Mouse (Mus musculus): Measurements from ENCODE around the gene Traf3ip2. TPM values are rescaled to one million over a fixed set of nuclear protein-coding genes. Genes with fewer than 3 reads are reported as not detected.

The Traf3ip2 gene
- polyA plus RNA-seq, 1 experiment from 2014 or later: 30.6 TPM

DNA sequence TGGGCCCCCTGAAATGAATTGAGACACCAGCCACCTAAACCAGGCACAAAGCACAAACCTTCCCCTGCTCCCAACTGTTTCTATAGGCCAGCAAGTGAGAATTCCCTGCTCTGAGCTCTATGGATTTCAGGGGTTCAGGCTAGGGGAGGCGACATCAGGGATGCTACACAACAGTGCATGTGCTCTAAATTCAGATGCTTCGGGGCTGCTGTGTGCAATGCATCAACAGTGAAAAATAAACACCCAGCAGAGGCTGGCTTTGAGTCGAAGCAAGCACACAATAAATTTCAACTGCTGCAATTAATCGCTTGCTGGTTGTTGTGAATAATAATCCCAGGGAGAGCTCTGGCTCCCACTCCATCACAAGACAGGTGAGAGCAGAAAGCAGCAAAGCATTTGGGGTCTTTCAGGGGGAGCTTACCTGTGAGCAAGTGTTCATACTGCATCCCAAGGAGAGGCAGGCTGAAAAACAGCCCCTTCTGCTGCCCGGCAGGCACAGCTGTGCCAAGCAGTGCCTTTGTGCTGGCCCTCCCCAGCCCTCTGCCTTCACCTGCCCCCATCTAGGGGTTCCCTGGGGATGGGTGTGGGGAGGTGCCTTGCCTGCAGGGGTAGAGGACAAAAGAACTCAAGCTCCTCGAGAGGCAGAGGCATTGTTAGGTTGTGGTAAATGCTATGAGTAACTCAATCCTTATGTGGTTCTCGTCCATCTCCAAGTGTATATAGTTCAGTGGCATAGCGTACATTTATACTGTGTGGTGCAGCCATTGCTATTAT lies 24.6 kb upstream of the Traf3ip2 start:
- Histone ChIP-seq H3K4me1 (ENCODE audit: insufficient read depth, low read depth, low read length) (no peaks in the 10 kb centered on the region), H3K27ac (ENCODE audit: low read length) (no peak overlapping the region), H3K9ac (replicated peaks; ENCODE audit: low read depth) (no peak overlapping the region), H3K9me3 (ENCODE audit: low read length) (peaks cover 5% of the 10 kb centered on the region; the same call in 1 of the 2 replicates), H3K27me3 (replicated peaks; ENCODE audit: insufficient read depth, low read length) (no peaks in the 10 kb centered on the region), H3K36me3 (ENCODE audit: insufficient read depth, low read length) (no peaks in the 10 kb centered on the region), H3K4me3 (ENCODE audit: low read depth, low read length) (no peak overlapping the region), H3K4me2 (replicated peaks; ENCODE audit: low read depth, low read length) (no peak overlapping the region)
- TF ChIP-seq EP300 (IDR thresholded peaks at IDR 0.05) (no peak), CTCF (IDR thresholded peaks at IDR 0.05) (no peak)
- DNase-seq (ENCODE audit: low spot score) (no peak), ATAC-seq (no peak)
- 71% methylated on average over 8 of the region's 8 CpGs for WGBS

DNA sequence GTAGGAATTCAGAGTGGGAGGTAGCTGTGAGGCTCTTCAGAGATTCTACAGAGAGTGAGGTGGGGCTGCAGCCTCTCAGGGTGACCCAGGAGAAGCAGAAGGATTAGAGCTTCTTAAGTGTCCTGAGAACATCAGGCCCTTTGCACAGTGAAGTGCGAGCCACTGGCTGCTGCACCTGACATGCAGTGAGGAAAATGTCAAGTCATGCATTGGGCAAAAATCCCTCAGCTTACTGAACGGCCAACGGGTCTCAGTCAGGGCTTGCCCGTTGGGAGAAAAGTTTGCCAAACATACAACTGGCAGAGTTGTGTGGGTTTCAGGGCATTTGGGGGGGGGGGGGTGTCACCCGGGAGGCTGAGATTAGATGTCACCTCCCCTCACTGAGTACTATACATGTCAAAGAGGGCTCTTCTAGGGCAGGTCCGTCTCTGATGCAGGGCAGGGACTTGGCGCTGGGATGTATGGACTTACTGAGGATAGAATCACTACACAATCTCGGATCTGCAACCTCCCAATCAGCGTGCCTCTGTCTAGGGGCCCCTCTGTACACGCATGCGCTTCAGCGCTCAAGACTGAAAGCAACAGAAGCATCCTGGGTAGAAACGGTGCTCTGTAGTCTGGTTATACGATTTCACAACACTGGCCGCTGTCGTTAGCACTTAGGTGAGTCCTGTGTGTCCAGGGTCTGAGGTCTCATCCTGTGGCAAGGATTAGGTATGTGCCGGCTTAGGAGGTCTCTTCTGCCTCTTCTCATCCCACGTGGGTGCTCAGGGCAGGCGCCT lies 22.8 kb upstream of the Traf3ip2 start:
- ATAC-seq: no peak
- H3K27me3 ChIP-seq (replicated peaks; ENCODE audit: insufficient read depth, low read length): no peaks in the 10 kb centered on the region
- 77% methylated on average over 19 of the region's 19 CpGs for WGBS
- TF ChIP-seq CTCF (IDR thresholded peaks at IDR 0.05): no peak
- no peak for TF ChIP-seq EP300 (IDR thresholded peaks at IDR 0.05)
- no peak overlapping the region for H3K4me3 ChIP-seq (ENCODE audit: low read depth, low read length)
- H3K27ac ChIP-seq (ENCODE audit: low read length): no peak overlapping the region
- DNase-seq (ENCODE audit: low spot score): no peak
- H3K36me3 ChIP-seq (ENCODE audit: insufficient read depth, low read length): no peaks in the 10 kb centered on the region
- H3K9ac ChIP-seq (replicated peaks; ENCODE audit: low read depth): no peak overlapping the region
- H3K4me1 ChIP-seq (ENCODE audit: insufficient read depth, low read depth, low read length): no peaks in the 10 kb centered on the region
- H3K4me2 ChIP-seq (replicated peaks; ENCODE audit: low read depth, low read length): no peak overlapping the region
- peaks cover 13% of the 10 kb centered on the region; the same call in 1 of the 2 replicates for H3K9me3 ChIP-seq (ENCODE audit: low read length)

DNA sequence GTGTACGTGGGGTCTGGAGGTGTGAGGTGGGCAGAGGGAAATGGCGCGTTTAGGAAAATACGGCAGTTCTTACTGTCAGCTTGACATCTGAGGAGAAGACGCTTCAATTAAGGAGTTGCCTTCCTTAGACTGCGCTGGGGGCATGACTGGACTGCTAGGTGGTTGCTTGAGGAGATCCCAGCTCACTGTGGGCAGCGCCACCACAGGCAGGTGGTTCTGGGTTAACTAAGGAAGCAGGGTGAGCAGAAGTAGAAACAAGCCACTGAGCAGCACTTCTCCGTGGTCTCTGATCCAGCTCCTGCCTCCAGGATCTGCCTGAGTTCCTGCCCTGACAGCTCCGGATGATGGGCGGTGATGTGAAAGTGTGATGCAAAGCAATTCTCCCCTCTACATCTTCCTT lies 22.1 kb upstream of the Traf3ip2 start:
- H3K9me3 ChIP-seq (ENCODE audit: low read length): peaks cover 13% of the 10 kb centered on the region; the same call in 1 of the 2 replicates
- 88% methylated on average over 10 of the region's 10 CpGs for WGBS
- TF ChIP-seq EP300 (IDR thresholded peaks at IDR 0.05) (no peak), CTCF (IDR thresholded peaks at IDR 0.05) (no peak)
- no peak overlapping the region for H3K4me3 ChIP-seq (ENCODE audit: low read depth, low read length)
- no peaks in the 10 kb centered on the region for H3K4me1 ChIP-seq (ENCODE audit: insufficient read depth, low read depth, low read length)
- H3K4me2 ChIP-seq (replicated peaks; ENCODE audit: low read depth, low read length): no peak overlapping the region
- H3K9ac ChIP-seq (replicated peaks; ENCODE audit: low read depth): no peak overlapping the region
- ATAC-seq (no peak), DNase-seq (ENCODE audit: low spot score) (no peak)
- H3K27ac ChIP-seq (ENCODE audit: low read length): no peak overlapping the region
- no peaks in the 10 kb centered on the region for H3K27me3 ChIP-seq (replicated peaks; ENCODE audit: insufficient read depth, low read length)
- H3K36me3 ChIP-seq (ENCODE audit: insufficient read depth, low read length): no peaks in the 10 kb centered on the region

DNA sequence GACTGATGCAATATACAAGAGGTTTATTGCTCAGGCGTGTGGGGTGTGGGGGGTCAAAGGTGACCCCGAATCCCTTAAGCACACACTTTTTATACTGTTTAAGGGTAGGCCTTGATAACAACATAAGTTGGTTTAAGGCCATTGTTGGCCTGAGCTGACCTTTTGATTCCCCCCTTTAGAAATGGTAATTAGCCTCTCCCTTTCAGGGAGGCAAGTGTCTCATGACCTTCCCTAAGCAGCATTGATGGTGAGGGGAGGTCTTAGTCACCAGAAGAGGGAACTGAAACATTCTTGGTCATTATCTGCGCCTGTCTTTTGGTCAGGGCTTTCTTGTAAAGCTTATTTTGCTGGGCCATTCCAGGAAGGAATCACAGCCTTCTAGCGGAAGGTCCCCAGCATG lies 20.2 kb upstream of the Traf3ip2 start:
- H3K27ac ChIP-seq (ENCODE audit: low read length): no peak overlapping the region
- H3K4me3 ChIP-seq (ENCODE audit: low read depth, low read length): no peak overlapping the region
- H3K27me3 ChIP-seq (replicated peaks; ENCODE audit: insufficient read depth, low read length): no peaks in the 10 kb centered on the region
- peaks cover 13% of the 10 kb centered on the region; the same call in 1 of the 2 replicates for H3K9me3 ChIP-seq (ENCODE audit: low read length)
- TF ChIP-seq EP300 (IDR thresholded peaks at IDR 0.05) (no peak), CTCF (IDR thresholded peaks at IDR 0.05) (no peak)
- no peak overlapping the region for H3K9ac ChIP-seq (replicated peaks; ENCODE audit: low read depth)
- WGBS: 95% methylated on average over 4 of the region's 4 CpGs
- DNase-seq (ENCODE audit: low spot score) (no peak), ATAC-seq (no peak)
- no peaks in the 10 kb centered on the region for H3K4me1 ChIP-seq (ENCODE audit: insufficient read depth, low read depth, low read length)
- no peaks in the 10 kb centered on the region for H3K36me3 ChIP-seq (ENCODE audit: insufficient read depth, low read length)
- H3K4me2 ChIP-seq (replicated peaks; ENCODE audit: low read depth, low read length): no peak overlapping the region

DNA sequence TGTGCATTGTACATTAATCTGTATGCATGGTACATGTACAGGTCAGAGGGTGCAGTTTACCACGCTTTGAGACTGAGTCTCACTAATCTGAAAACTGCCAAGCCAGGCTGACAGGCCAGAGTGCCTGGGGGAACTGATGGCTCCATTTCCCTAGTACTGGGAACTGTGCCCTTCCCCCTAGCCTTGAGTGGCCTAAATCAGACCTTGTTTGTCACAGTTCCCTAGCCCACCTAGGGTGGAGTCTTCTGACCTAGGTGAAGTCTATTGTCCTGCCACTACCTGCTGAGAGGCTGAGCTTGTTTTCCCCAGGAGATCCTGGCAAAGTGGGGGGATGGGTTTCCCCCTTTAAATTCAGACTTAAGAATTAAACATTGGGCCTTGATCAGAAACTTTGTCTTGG lies 18.0 kb upstream of the Traf3ip2 start:
- Histone ChIP-seq H3K9ac (replicated peaks; ENCODE audit: low read depth) (no peak overlapping the region), H3K4me3 (ENCODE audit: low read depth, low read length) (no peak overlapping the region), H3K4me1 (ENCODE audit: insufficient read depth, low read depth, low read length) (no peaks in the 10 kb centered on the region), H3K9me3 (ENCODE audit: low read length) (peaks cover 13% of the 10 kb centered on the region; the same call in 1 of the 2 replicates), H3K27me3 (replicated peaks; ENCODE audit: insufficient read depth, low read length) (no peaks in the 10 kb centered on the region), H3K36me3 (ENCODE audit: insufficient read depth, low read length) (no peaks in the 10 kb centered on the region), H3K27ac (ENCODE audit: low read length) (no peak overlapping the region), H3K4me2 (replicated peaks; ENCODE audit: low read depth, low read length) (no peak overlapping the region)
- DNase-seq (ENCODE audit: low spot score) (no peak), ATAC-seq (no peak)
- WGBS: 87% methylated on average over 1 of the region's 1 CpGs
- TF ChIP-seq EP300 (IDR thresholded peaks at IDR 0.05) (no peak), CTCF (IDR thresholded peaks at IDR 0.05) (no peak)

DNA sequence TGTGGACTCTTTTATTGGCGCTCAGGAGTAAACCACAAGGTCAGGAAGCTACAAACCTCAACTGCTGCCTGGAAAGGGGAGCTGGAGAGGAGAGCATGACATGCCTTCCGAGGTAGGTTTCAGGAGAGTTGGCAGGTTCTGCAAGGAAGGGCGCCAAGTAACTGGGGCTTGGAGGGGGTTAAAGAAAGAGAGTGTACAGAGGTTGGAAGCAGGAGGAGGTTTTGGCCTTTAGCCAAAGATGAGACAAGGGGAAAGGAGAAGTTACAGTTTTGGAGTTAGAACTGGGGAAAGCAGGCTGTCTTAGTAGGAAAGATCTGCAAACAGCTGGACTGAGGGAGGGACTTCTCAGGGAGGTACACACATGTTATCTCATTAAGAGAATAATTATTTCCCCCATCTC lies 16.9 kb upstream of the Traf3ip2 start:
- H3K27me3 ChIP-seq (replicated peaks; ENCODE audit: insufficient read depth, low read length): no peaks in the 10 kb centered on the region
- no peaks in the 10 kb centered on the region for H3K4me1 ChIP-seq (ENCODE audit: insufficient read depth, low read depth, low read length)
- H3K9ac ChIP-seq (replicated peaks; ENCODE audit: low read depth): no peak overlapping the region
- H3K36me3 ChIP-seq (ENCODE audit: insufficient read depth, low read length): no peaks in the 10 kb centered on the region
- 30% methylated on average over 3 of the region's 3 CpGs for WGBS
- no peak overlapping the region for H3K4me2 ChIP-seq (replicated peaks; ENCODE audit: low read depth, low read length)
- H3K9me3 ChIP-seq (ENCODE audit: low read length): peaks cover 13% of the 10 kb centered on the region; the same call in 1 of the 2 replicates
- ATAC-seq: no peak
- no peak overlapping the region for H3K27ac ChIP-seq (ENCODE audit: low read length)
- no peak overlapping the region for H3K4me3 ChIP-seq (ENCODE audit: low read depth, low read length)
- DNase-seq (ENCODE audit: low spot score): no peak
- TF ChIP-seq CTCF (IDR thresholded peaks at IDR 0.05) (no peak), EP300 (IDR thresholded peaks at IDR 0.05) (no peak)
